8 mouse cellular contexts compared by ENCODE assay signal in genomic region chr1:74092242-74092641, GRCm38 (mm10). TPM values are rescaled to one million over a fixed set of nuclear protein-coding genes. Genes with fewer than 3 reads are reported as not detected.
DNase-seq lines count a peak whose midpoint lies in the region; ATAC-seq lines count a peak whose summit lies in the region.

No protein-coding gene starts in this region.

- 59% methylated on average over 10 of the region's 10 CpGs for WGBS in neural tube, embryonic 15.5 days
- 35% methylated on average over 10 of the region's 10 CpGs for WGBS in embryonic facial prominence, embryonic 12.5 days
- WGBS in kidney, embryonic 14.5 days: 49% methylated on average over 10 of the region's 10 CpGs
- WGBS in stomach, embryonic 16.5 days: 55% methylated on average over 10 of the region's 10 CpGs

- peaks cover 4% of the 10 kb centered on the region; the same call in 1 of the 2 replicates for H3K27me3 ChIP-seq in neural tube, embryonic 15.5 days (replicated peaks)
- 0 out of 2 replicates have a peak, but pooled peaks cover 5% of the 10 kb centered on the region for H3K27me3 ChIP-seq in embryonic facial prominence, embryonic 12.5 days
- H3K27me3 ChIP-seq in kidney, embryonic 14.5 days (ENCODE audit: control insufficient read depth, insufficient read depth, low read length): no peaks in the 10 kb centered on the region; the same call in 1 of the 2 replicates
- peaks cover 16% of the 10 kb centered on the region for H3K27me3 ChIP-seq in stomach, embryonic 16.5 days (ENCODE audit: control insufficient read depth, insufficient read depth, low read length)

- peak overlapping the region; percentile 28; the same call in 1 of the 2 replicates for H3K27ac ChIP-seq in neural tube, embryonic 15.5 days (replicated peaks)
- peak overlapping the region; percentile 99 for H3K27ac ChIP-seq in embryonic facial prominence, embryonic 12.5 days
- H3K27ac ChIP-seq in kidney, embryonic 14.5 days (ENCODE audit: low read depth, low read length): peak overlapping the region; percentile 74
- peak overlapping the region; percentile 84; the same call in 1 of the 2 replicates for H3K27ac ChIP-seq in stomach, embryonic 16.5 days (ENCODE audit: low read length)

- ATAC-seq in neural tube, embryonic 15.5 days (ENCODE audit: low FRiP score): no peak
- ATAC-seq in embryonic facial prominence, embryonic 12.5 days (ENCODE audit: insufficient number of reproducible peaks, insufficient read depth, low FRiP score, low TSS enrichment): 0 out of 2 replicates have a peak, but pooled peaks have one; percentile 2
- ATAC-seq in kidney, embryonic 14.5 days (ENCODE audit: low FRiP score, low TSS enrichment): peak; percentile 8; the same call in 1 of the 2 replicates
- ATAC-seq in stomach, embryonic 16.5 days (ENCODE audit: insufficient read depth, low FRiP score): peak; percentile 61

- peaks cover 26% of the 10 kb centered on the region for H3K4me1 ChIP-seq in neural tube, embryonic 15.5 days
- H3K4me1 ChIP-seq in embryonic facial prominence, embryonic 12.5 days: peaks cover 61% of the 10 kb centered on the region
- peaks cover 48% of the 10 kb centered on the region for H3K4me1 ChIP-seq in kidney, embryonic 14.5 days (ENCODE audit: control insufficient read depth, insufficient read depth, low read length)
- peaks cover 22% of the 10 kb centered on the region for H3K4me1 ChIP-seq in stomach, embryonic 16.5 days (ENCODE audit: control insufficient read depth, insufficient read depth, low read length)

- DNase-seq in neural tube, embryonic 10.5 days (ENCODE audit: extremely low spot score, low spot score): no peak
- DNase-seq in layer of hippocampus, adult 9-11 months: no peak
- no peak for DNase-seq in left cerebral cortex, adult 11 months (ENCODE audit: low spot score)
- DNase-seq in layer of hippocampus, adult 9-10 months (ENCODE audit: low spot score): no peak

- H3K4me2 ChIP-seq in neural tube, embryonic 15.5 days: no peak overlapping the region
- 0 out of 2 replicates have a peak overlapping the region, but pooled peaks have one; percentile 5 for H3K4me2 ChIP-seq in embryonic facial prominence, embryonic 12.5 days (replicated peaks)
- no peak overlapping the region for H3K4me2 ChIP-seq in kidney, embryonic 14.5 days (replicated peaks; ENCODE audit: low read depth, low read length)
- H3K4me2 ChIP-seq in stomach, embryonic 16.5 days (ENCODE audit: low read depth, low read length): no peak overlapping the region

- H3K36me3 ChIP-seq in neural tube, embryonic 15.5 days: no peaks in the 10 kb centered on the region
- no peaks in the 10 kb centered on the region for H3K36me3 ChIP-seq in embryonic facial prominence, embryonic 12.5 days
- no peaks in the 10 kb centered on the region for H3K36me3 ChIP-seq in kidney, embryonic 14.5 days (ENCODE audit: control insufficient read depth, insufficient read depth, low read length)
- H3K36me3 ChIP-seq in stomach, embryonic 16.5 days (ENCODE audit: control insufficient read depth, insufficient read depth, low read length): no peaks in the 10 kb centered on the region

- no peak overlapping the region for H3K4me3 ChIP-seq in neural tube, embryonic 15.5 days (replicated peaks)
- no peak overlapping the region for H3K4me3 ChIP-seq in embryonic facial prominence, embryonic 12.5 days
- H3K4me3 ChIP-seq in kidney, embryonic 14.5 days (ENCODE audit: low read length): no peak overlapping the region
- no peak overlapping the region for H3K4me3 ChIP-seq in stomach, embryonic 16.5 days (replicated peaks; ENCODE audit: low read length)

- no peak overlapping the region for H3K9ac ChIP-seq in neural tube, embryonic 15.5 days (replicated peaks)
- H3K9ac ChIP-seq in embryonic facial prominence, embryonic 12.5 days: 0 out of 2 replicates have a peak overlapping the region, but pooled peaks have one; percentile 15
- H3K9ac ChIP-seq in kidney, embryonic 14.5 days (ENCODE audit: low read depth, low read length): no peak overlapping the region
- H3K9ac ChIP-seq in stomach, embryonic 16.5 days (ENCODE audit: low read length): 0 out of 2 replicates have a peak overlapping the region, but pooled peaks have one; percentile 18

- H3K9me3 ChIP-seq in neural tube, embryonic 15.5 days (replicated peaks): no peaks in the 10 kb centered on the region
- no peaks in the 10 kb centered on the region for H3K9me3 ChIP-seq in embryonic facial prominence, embryonic 12.5 days
- H3K9me3 ChIP-seq in kidney, embryonic 14.5 days (ENCODE audit: control insufficient read depth, low read length): no peaks in the 10 kb centered on the region
- no peaks in the 10 kb centered on the region for H3K9me3 ChIP-seq in stomach, embryonic 16.5 days (replicated peaks; ENCODE audit: control insufficient read depth, low read length)

RNA-seq across cellular contexts. Expression of gene Tns1, which starts 32.0 kb away (rescaled TPM):
- polyA plus RNA-seq in neural tube, embryonic 15.5 days (2015; fragmentation: Nextera tagmentation; extraction: Ambion mirVana): 13.3 and 20.6 TPM in 2 replicates
- polyA plus RNA-seq in embryonic facial prominence, embryonic 12.5 days (2016; fragmentation: Nextera tagmentation; extraction: Ambion mirVana): 38.8 and 39.4 TPM in 2 replicates
- polyA plus RNA-seq in kidney, embryonic 14.5 days (2014; fragmentation: Nextera tagmentation; extraction: Ambion mirVana): 40.1 and 59.2 TPM in 2 replicates
- 42.1 and 45.0 TPM in 2 replicates for polyA plus RNA-seq in stomach, embryonic 16.5 days (2015; fragmentation: Nextera tagmentation; extraction: Ambion mirVana)

RNA-seq across cellular contexts. Expression of gene Rufy4, which starts 33.1 kb away (rescaled TPM):
- 0.18 and 0.37 TPM in 2 replicates for polyA plus RNA-seq in neural tube, embryonic 15.5 days (2015; fragmentation: Nextera tagmentation; extraction: Ambion mirVana)
- polyA plus RNA-seq in embryonic facial prominence, embryonic 12.5 days (2016; fragmentation: Nextera tagmentation; extraction: Ambion mirVana): 0.22 and 0.26 TPM in 2 replicates
- not detected in 2 replicates for polyA plus RNA-seq in kidney, embryonic 14.5 days (2014; fragmentation: Nextera tagmentation; extraction: Ambion mirVana)
- 0.25 and 0.44 TPM in 2 replicates for polyA plus RNA-seq in stomach, embryonic 16.5 days (2015; fragmentation: Nextera tagmentation; extraction: Ambion mirVana)

Comparison
In these comparisons a context has a peak if more than half of its experiments do, and no peak if none do; other contexts are left out.
1. H3K27ac ChIP-seq: peak in every context shown above with its lines; median percentile 99 in embryonic facial prominence, embryonic 12.5 days; 84 in stomach, embryonic 16.5 days; 74 in kidney, embryonic 14.5 days; 28 in neural tube, embryonic 15.5 days.
2. H3K9ac ChIP-seq: peak in embryonic facial prominence, embryonic 12.5 days (single experiment) and stomach, embryonic 16.5 days (single experiment); none in neural tube, embryonic 15.5 days (single experiment) and kidney, embryonic 14.5 days (single experiment).